Mouse (Mus musculus) liver, embryonic 14.5 days (tissue): Measurements from ENCODE around the gene Kif13a. TPM values are rescaled to one million over a fixed set of nuclear protein-coding genes. Genes with fewer than 3 reads are reported as not detected.

Source experiments
- ATAC-seq: fragments of 200-750 bp; cut with Nextera tagmentation; 2 replicates; pipeline ENCODE4 v1.8.0; 2017; ENCODE audit warnings: moderate number of reproducible peaks, mild to moderate bottlenecking, moderate library complexity; ENCODE audit not compliant: insufficient read depth
- DNase-seq, 3 experiments: peaks; one replicate each; pipeline ENCODE4 v3.0.0-alpha.2; 2012 to 2013; ENCODE audit warnings: low read depth in 3 of 3, low spot score in 3 of 3
- H3K27ac ChIP-seq: fragments of 300-500 bp; sonication (generic); 2 replicates; pipeline ENCODE4 v1.5.1; 2014; ENCODE audit warnings: moderate library complexity, mild to moderate bottlenecking, control low read depth, inconsistent platforms
- H3K27me3 ChIP-seq: fragments of 300-500 bp; sonication (generic); 2 replicates; pipeline ENCODE4 v1.6.1; 2014; ENCODE audit warnings: mild to moderate bottlenecking, low read length, moderate library complexity; ENCODE audit not compliant: control insufficient read depth, insufficient read depth
- H3K36me3 ChIP-seq: fragments of 300-500 bp; sonication (generic); replicated peaks from 2 replicates; pipeline ENCODE4 v1.6.1; 2014; ENCODE audit warnings: low read depth; ENCODE audit not compliant: control insufficient read depth, insufficient read depth
- H3K4me1 ChIP-seq, 2 experiments: fragments of 200-500 bp in 1 of 2; fragments of 300-500 bp in 1 of 2; sonication (generic) in 1 of 2; replicated peaks; 2 replicates each; pipeline ENCODE4 v1.6.1; 2012 to 2014; ENCODE audit warnings: antibody characterized with exemption in 1 of 2, inconsistent platforms in 1 of 2, low read length in 1 of 2; ENCODE audit not compliant: control insufficient read depth in 2 of 2, insufficient read depth in 2 of 2
- H3K4me2 ChIP-seq: fragments of 300-500 bp; sonication (generic); 2 replicates; pipeline ENCODE4 v1.6.1; 2014; ENCODE audit warnings: low read depth, mild to moderate bottlenecking, control low read depth, moderate library complexity
- H3K4me3 ChIP-seq, 2 experiments: fragments of 200-500 bp in 1 of 2; fragments of 300-500 bp in 1 of 2; sonication (generic) in 1 of 2; 2 replicates each; pipeline ENCODE4 v1.5.1; 2012 to 2014; ENCODE audit warnings: low read depth in 2 of 2, low read length in 2 of 2, mild to moderate bottlenecking in 2 of 2, control low read depth in 1 of 2, inconsistent platforms in 1 of 2, moderate library complexity in 1 of 2; ENCODE audit not compliant: insufficient read depth in 1 of 2
- H3K9ac ChIP-seq: fragments of 300-500 bp; sonication (generic); replicated peaks from 2 replicates; pipeline ENCODE4 v1.6.1; 2014; ENCODE audit warnings: mild to moderate bottlenecking, control low read depth, moderate library complexity
- H3K9me3 ChIP-seq: fragments of 300-500 bp; sonication (generic); 2 replicates; pipeline ENCODE4 v1.6.1; 2016; ENCODE audit warnings: low read length, mixed read lengths; ENCODE audit not compliant: control insufficient read depth
- CTCF ChIP-seq: IDR thresholded peaks from 2 replicates; pipeline ENCODE4 v1.5.1; 2016; ENCODE audit warnings: antibody characterized with exemption, low read depth, control low read depth
- EP300 ChIP-seq: IDR thresholded peaks from 2 replicates; pipeline ENCODE4 v1.6.1; 2016; ENCODE audit warnings: antibody characterized with exemption, low read depth
- WGBS: fragments of 180-500 bp; shearing (Covaris S2); extraction: QIAGEN DNeasy Blood & Tissue Kit; methylation state at CpG from one replicate; pipeline ENCODE4 v1.1.7; 2014; ENCODE audit not compliant: insufficient replicate concordance; 5-methylcytosine and 5-hydroxymethylcytosine counted together
- polyA plus RNA-seq, 2 experiments: library from polyadenylated mRNA; depleted of rRNA in 1 of 2; stranded (reverse) in 1 of 2; unstranded in 1 of 2; fragments of >200 nt; fragmentation: Nextera tagmentation in 1 of 2; extraction: Ambion mirVana in 1 of 2; gene quantifications; 2 replicates each; pipeline versions ENCODE4 v1.2.1 to v1.2.3; 2012 to 2014

The Kif13a gene
- polyA plus RNA-seq, 2 experiments = 2.1 to 3.1 TPM

DNA sequence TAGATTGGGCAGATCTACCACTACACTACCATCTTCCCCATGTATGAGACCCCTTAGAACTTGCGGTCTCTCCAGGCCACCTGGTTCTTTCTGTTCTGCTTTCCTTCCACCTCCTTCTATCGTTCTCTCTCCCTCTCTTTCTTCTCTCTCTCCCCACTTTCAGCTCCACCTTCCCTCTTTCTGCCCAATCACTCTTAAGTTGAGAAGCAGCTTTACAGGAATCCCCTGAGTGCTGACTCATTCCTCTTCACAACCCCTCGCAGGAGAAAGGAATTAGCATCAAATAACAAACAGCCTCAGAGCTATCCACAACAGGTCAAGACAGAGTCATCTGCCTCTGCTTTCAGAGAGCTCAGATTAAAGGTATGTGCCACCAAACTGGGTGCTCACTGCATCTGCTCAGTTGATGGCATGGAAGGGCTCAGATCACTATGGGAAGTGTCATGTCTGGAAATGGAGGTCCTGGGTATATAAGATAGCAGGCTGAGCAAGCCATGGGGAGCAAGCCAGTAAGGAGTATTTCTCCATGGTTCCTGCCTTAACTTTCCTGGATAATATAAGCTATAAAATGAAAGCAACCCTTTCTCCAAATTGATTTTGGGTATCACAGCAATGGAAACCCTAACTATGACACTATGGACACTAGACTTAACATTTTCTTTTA lies 213.6 kb downstream of the Kif13a start:
- Histone ChIP-seq H3K9ac (no peak overlapping the region), H3K27ac (peak overlapping the region; percentile 6), H3K36me3 (peaks cover 47% of the 10 kb centered on the region), H3K9me3 (no peaks in the 10 kb centered on the region), H3K27me3 (no peaks in the 10 kb centered on the region), H3K4me1 (peaks cover 10 to 15% of the 10 kb centered on the region in 2 experiments), H3K4me3 (peak overlapping the region in 1 of 2 experiments; percentile 23; a peak in 1 of 4 replicates), H3K4me2 (no peak overlapping the region; the same call in 1 of the 2 replicates)
- no peak for DNase-seq
- WGBS = 41% methylated on average over 3 of the region's 3 CpGs
- peak; percentile 65 for ATAC-seq
- TF ChIP-seq CTCF = no peak
- TF ChIP-seq EP300 = no peak

GRCm38 (mm10) chr13:46713486-46713885 lies 216.2 kb downstream of the Kif13a start:
- no peak for DNase-seq
- no peak overlapping the region for H3K4me3 ChIP-seq
- H3K9ac ChIP-seq = no peak overlapping the region
- WGBS = 92% methylated on average over 5 of the region's 5 CpGs
- no peak for TF ChIP-seq CTCF
- no peak for TF ChIP-seq EP300
- H3K4me1 ChIP-seq = peaks cover 2 to 10% of the 10 kb centered on the region in 2 experiments
- H3K36me3 ChIP-seq = peaks cover 61% of the 10 kb centered on the region
- H3K27me3 ChIP-seq = no peaks in the 10 kb centered on the region
- no peak overlapping the region for H3K4me2 ChIP-seq
- H3K9me3 ChIP-seq = no peaks in the 10 kb centered on the region
- H3K27ac ChIP-seq = no peak overlapping the region
- ATAC-seq = no peak

DNA sequence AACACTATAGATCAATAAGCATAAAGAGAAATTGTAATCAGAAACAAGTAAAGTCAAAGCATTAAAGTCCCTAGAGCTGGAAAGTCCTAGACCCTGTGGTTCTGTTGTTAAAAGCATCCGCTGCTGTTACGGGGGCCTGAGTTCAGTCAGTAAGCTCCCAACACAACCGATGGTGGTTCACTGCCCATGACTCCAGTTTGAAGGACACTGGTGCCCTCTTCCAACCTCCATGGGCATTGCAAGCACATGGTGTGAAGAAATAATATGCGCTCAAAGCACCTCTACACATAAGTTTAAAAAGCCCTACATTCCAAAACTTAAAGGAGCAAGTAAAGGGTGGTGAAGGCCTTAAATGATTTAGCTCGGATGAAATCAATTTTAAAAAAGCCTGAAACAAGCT lies 226.5 kb downstream of the Kif13a start:
- Histone ChIP-seq H3K27me3 (no peaks in the 10 kb centered on the region), H3K4me2 (no peak overlapping the region), H3K27ac (no peak overlapping the region), H3K4me1 (no peaks in the 10 kb centered on the region), H3K9me3 (no peaks in the 10 kb centered on the region), H3K9ac (no peak overlapping the region), H3K36me3 (peaks cover 37% of the 10 kb centered on the region), H3K4me3 (no peak overlapping the region)
- 80% methylated on average over 5 of the region's 5 CpGs for WGBS
- DNase-seq (no peak), ATAC-seq (no peak)
- TF ChIP-seq EP300 (no peak), CTCF (peak; percentile 51; the same call in 1 of the 2 replicates)

GRCm38 (mm10) chr13:46701486-46701885 lies 228.2 kb downstream of the Kif13a start:
- no peaks in the 10 kb centered on the region for H3K27me3 ChIP-seq
- H3K27ac ChIP-seq = no peak overlapping the region
- no peaks in the 10 kb centered on the region for H3K4me1 ChIP-seq
- H3K9ac ChIP-seq = no peak overlapping the region
- H3K4me2 ChIP-seq = no peak overlapping the region
- ATAC-seq (no peak), DNase-seq (no peak)
- no peak overlapping the region for H3K4me3 ChIP-seq
- 77% methylated on average over 2 of the region's 2 CpGs for WGBS
- no peaks in the 10 kb centered on the region for H3K9me3 ChIP-seq
- H3K36me3 ChIP-seq = peaks cover 42% of the 10 kb centered on the region
- no peak for TF ChIP-seq CTCF
- no peak for TF ChIP-seq EP300

DNA sequence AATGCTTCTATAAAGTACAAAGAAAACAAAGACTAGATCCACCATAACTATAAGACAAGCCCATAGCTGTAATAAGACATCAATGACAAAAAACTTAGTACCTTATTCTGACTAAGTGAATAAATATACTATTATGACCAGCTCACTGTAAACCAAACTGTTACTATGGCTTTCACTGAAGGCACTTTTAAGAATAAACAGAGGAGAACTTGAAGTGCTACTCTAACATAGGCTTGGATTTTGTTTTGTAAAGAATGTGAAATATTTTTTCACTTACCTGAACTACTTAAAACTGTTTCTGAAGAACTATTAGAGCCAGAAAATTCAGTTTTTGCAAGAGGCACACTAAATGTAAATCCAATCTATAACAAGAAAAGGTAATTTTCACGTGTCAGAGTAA lies 230.3 kb downstream of the Kif13a start:
- H3K4me1 ChIP-seq = no peaks in the 10 kb centered on the region
- no peak overlapping the region for H3K4me3 ChIP-seq
- H3K27ac ChIP-seq = no peak overlapping the region
- DNase-seq (no peak), ATAC-seq (no peak)
- peaks cover 53% of the 10 kb centered on the region for H3K36me3 ChIP-seq
- no peak overlapping the region for H3K4me2 ChIP-seq
- WGBS = 85% methylated on average over 1 of the region's 1 CpGs
- TF ChIP-seq EP300 (no peak), CTCF (no peak)
- H3K27me3 ChIP-seq = no peaks in the 10 kb centered on the region
- no peaks in the 10 kb centered on the region for H3K9me3 ChIP-seq
- H3K9ac ChIP-seq = no peak overlapping the region

Other genes with a start within 250 kb of the Kif13a start
- gene Nup153, start 201.9 kb downstream of the Kif13a start, polyA plus RNA-seq (2012; rRNA removed) = 32.6 and 37.9 TPM in 2 replicates
- gene Nup153, start 201.9 kb downstream of the Kif13a start, polyA plus RNA-seq (2014; fragmentation: Nextera tagmentation; extraction: Ambion mirVana) = 21.0 and 21.6 TPM in 2 replicates
- gene Nhlrc1, start 85.0 kb upstream of the Kif13a start, polyA plus RNA-seq (2012; rRNA removed) = 0.34 and 0.46 TPM in 2 replicates
- 0.50 and 0.71 TPM in 2 replicates for gene Nhlrc1, start 85.0 kb upstream of the Kif13a start, polyA plus RNA-seq (2014; fragmentation: Nextera tagmentation; extraction: Ambion mirVana)
- gene Kdm1b, start 113.6 kb upstream of the Kif13a start, polyA plus RNA-seq (2012; rRNA removed) = 2.1 and 2.5 TPM in 2 replicates
- gene Kdm1b, start 113.6 kb upstream of the Kif13a start, polyA plus RNA-seq (2014; fragmentation: Nextera tagmentation; extraction: Ambion mirVana) = 2.8 and 3.5 TPM in 2 replicates
- gene Tpmt, start 114.9 kb upstream of the Kif13a start, polyA plus RNA-seq (2012; rRNA removed) = 4.2 and 6.1 TPM in 2 replicates
- 12.0 and 13.8 TPM in 2 replicates for gene Tpmt, start 114.9 kb upstream of the Kif13a start, polyA plus RNA-seq (2014; fragmentation: Nextera tagmentation; extraction: Ambion mirVana)
- 102 and 167 TPM in 2 replicates for gene Dek, start 176.3 kb upstream of the Kif13a start, polyA plus RNA-seq (2012; rRNA removed)
- gene Dek, start 176.3 kb upstream of the Kif13a start, polyA plus RNA-seq (2014; fragmentation: Nextera tagmentation; extraction: Ambion mirVana) = 330 and 359 TPM in 2 replicates
- 1.4 and 1.6 TPM in 2 replicates for gene Rnf144b, start 192.8 kb upstream of the Kif13a start, polyA plus RNA-seq (2012; rRNA removed)
- 1.9 and 2.2 TPM in 2 replicates for gene Rnf144b, start 192.8 kb upstream of the Kif13a start, polyA plus RNA-seq (2014; fragmentation: Nextera tagmentation; extraction: Ambion mirVana)